ENCODE assay signal across 15 mouse cellular contexts in the genomic region with DNA sequence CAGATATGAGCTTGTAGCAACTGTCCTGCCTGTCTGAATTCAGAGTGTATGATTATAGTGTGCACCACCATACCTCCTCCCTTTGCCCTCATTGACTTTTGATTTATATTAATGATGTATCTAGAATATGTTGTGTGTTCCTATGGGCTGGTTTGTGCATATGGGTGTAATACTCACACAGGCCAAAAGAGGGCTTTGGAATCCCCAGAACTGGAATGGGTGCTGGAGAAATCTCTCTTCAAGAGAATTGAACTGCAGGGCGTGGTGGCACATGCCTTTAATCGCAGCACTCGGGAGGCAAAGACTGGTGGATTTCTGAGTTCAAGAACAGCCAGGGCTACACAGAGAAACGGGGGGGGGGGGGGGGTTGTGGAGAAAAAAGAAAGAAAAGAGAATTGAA. TPM values are rescaled to one million over a fixed set of nuclear protein-coding genes. Genes with fewer than 3 reads are reported as not detected.
DNase-seq lines count a peak whose midpoint lies in the region; ATAC-seq and TF ChIP-seq lines count a peak whose summit lies in the region.
"Had no signal": no experiment of that assay in that cellular context is flagged by ENCODE, and none has a peak within 500 bp of the region (broad histone marks: within the 10 kb centered on the region; RNA-seq: fewer than 3 reads in every experiment).

No protein-coding gene starts in this region.

- no peak overlapping the region for H3K4me2 ChIP-seq in intestine, postnatal 0 days (replicated peaks; ENCODE audit: low read depth)
- H3K4me2 ChIP-seq in intestine, embryonic 15.5 days (replicated peaks): no peak overlapping the region
- H3K4me2 ChIP-seq: limb, embryonic 12.5 days had no signal

- no peaks in the 10 kb centered on the region for H3K4me1 ChIP-seq in intestine, postnatal 0 days (replicated peaks; ENCODE audit: control insufficient read depth, insufficient read depth, low read length)
- no peaks in the 10 kb centered on the region for H3K4me1 ChIP-seq in intestine, embryonic 15.5 days (replicated peaks)
- H3K4me1 ChIP-seq: limb, embryonic 12.5 days had no signal

- no peak for TF ChIP-seq POLR2A in brain, embryonic 14.5 days (IDR thresholded peaks at IDR 0.05; ENCODE audit: borderline replicate concordance, extremely low read depth, insufficient read depth, insufficient read length, poor library complexity, severe bottlenecking)

- no peak overlapping the region for H3K4me3 ChIP-seq in intestine, postnatal 0 days (ENCODE audit: low read depth, low read length)
- H3K4me3 ChIP-seq in intestine, embryonic 15.5 days (replicated peaks): no peak overlapping the region
- H3K4me3 ChIP-seq: limb, embryonic 12.5 days had no signal

- DNase-seq in 3T3-L1 (ENCODE audit: low read depth, low spot score) (peak; percentile 60), A20 (ENCODE audit: low read depth, low spot score) (peak; percentile 44)
- no peak for DNase-seq in brain, embryonic 14.5 days (ENCODE audit: low read depth)
- DNase-seq in cerebellum, adult 9-10 months: no peak
- no peak for DNase-seq in yolk sac, embryonic 10.5 days (ENCODE audit: low spot score)
- DNase-seq: adrenal gland, postnatal 36 days; cerebellum, adult 2 months; heart, postnatal 10 days; kidney, adult 18-20 months; layer of hippocampus, adult 9-11 months; lung, postnatal 10 days; thymus, adult 2 months had no signal

- H3K27ac ChIP-seq in intestine, postnatal 0 days (ENCODE audit: low read depth, low read length): no peak overlapping the region
- H3K27ac ChIP-seq in intestine, embryonic 15.5 days: no peak overlapping the region
- H3K27ac ChIP-seq: limb, embryonic 12.5 days had no signal

- H3K27me3 ChIP-seq in intestine, postnatal 0 days (replicated peaks; ENCODE audit: control insufficient read depth, insufficient read depth, low read length): no peaks in the 10 kb centered on the region
- no peaks in the 10 kb centered on the region for H3K27me3 ChIP-seq in intestine, embryonic 15.5 days (replicated peaks)
- H3K27me3 ChIP-seq: limb, embryonic 12.5 days had no signal

- peaks cover 33% of the 10 kb centered on the region for H3K36me3 ChIP-seq in intestine, postnatal 0 days (ENCODE audit: control insufficient read depth, insufficient read depth)
- H3K36me3 ChIP-seq in intestine, embryonic 15.5 days: peaks cover 12% of the 10 kb centered on the region

- peak; percentile 55 for TF ChIP-seq CTCF in intestine, postnatal 0 days (IDR thresholded peaks at IDR 0.05; ENCODE audit: low read depth)
- TF ChIP-seq CTCF in brain, embryonic 14.5 days (IDR thresholded peaks at IDR 0.05; ENCODE audit: borderline replicate concordance, extremely low read depth, insufficient read depth, insufficient read length): peak; percentile 24; the same call in 1 of the 2 replicates

- ATAC-seq in intestine, postnatal 0 days: no peak
- ATAC-seq in intestine, embryonic 15.5 days: no peak

- WGBS in intestine, postnatal 0 days: 78% methylated on average over 4 of the region's 4 CpGs
- WGBS in intestine, embryonic 15.5 days: 83% methylated on average over 4 of the region's 4 CpGs

- H3K9ac ChIP-seq in intestine, postnatal 0 days (ENCODE audit: low read depth, low read length): no peak overlapping the region
- H3K9ac ChIP-seq in intestine, embryonic 15.5 days: no peak overlapping the region
- H3K9ac ChIP-seq: limb, embryonic 12.5 days had no signal

- no peaks in the 10 kb centered on the region for H3K9me3 ChIP-seq in intestine, postnatal 0 days (ENCODE audit: control insufficient read depth)
- H3K9me3 ChIP-seq in intestine, embryonic 15.5 days: no peaks in the 10 kb centered on the region
- H3K9me3 ChIP-seq: limb, embryonic 12.5 days had no signal

RNA-seq across cellular contexts. Expression of gene Tor3a, which starts 47.4 kb away (rescaled TPM):
- 5.8 and 7.1 TPM in 2 replicates for polyA plus RNA-seq in intestine, postnatal 0 days (2015; fragmentation: Nextera tagmentation; extraction: Ambion mirVana)
- polyA plus RNA-seq in intestine, embryonic 15.5 days (2015; fragmentation: Nextera tagmentation; extraction: Ambion mirVana): 5.4 and 5.6 TPM in 2 replicates
- 2.7 and 3.0 TPM in 2 replicates for polyA plus RNA-seq in brain, embryonic 14.5 days (2012; rRNA removed)

Comparison
In these comparisons a context has a peak if more than half of its experiments do, and no peak if none do; other contexts are left out.
1. DNase-seq: peak in 3T3-L1 (single experiment) and A20 (single experiment); none in brain, embryonic 14.5 days (single experiment), cerebellum, adult 9-10 months (single experiment) and yolk sac, embryonic 10.5 days (single experiment).